Mouse (Mus musculus) hindbrain, embryonic 11.5 days (tissue): ENCODE data around the gene Tatdn2. TPM values are rescaled to one million over a fixed set of nuclear protein-coding genes. Genes with fewer than 3 reads are reported as not detected.
A peak's percentile ranks its signal among the peaks of the same experiment; 100 is the strongest.
"Not testable (repeated sequence)": the region's sequence is repeated elsewhere in the genome, so short reads cannot be mapped to it uniquely, and the experiment has no call there.

ENCODE experiments used
- ATAC-seq: fragments of 200-750 bp; cut with Nextera tagmentation; 2 replicates; pipeline ENCODE4 v1.8.0; 2017; ENCODE audit warnings: mild to moderate bottlenecking, moderate TSS enrichment, moderate library complexity; ENCODE audit not compliant: low FRiP score
- DNase-seq: peaks from one replicate; pipeline ENCODE4 v3.0.0-alpha.2; 2015; ENCODE audit warnings: low spot score
- H3K27ac ChIP-seq: fragments of 300-500 bp; sonication (generic); 2 replicates; pipeline ENCODE4 v1.5.1; 2014; ENCODE audit warnings: mild to moderate bottlenecking, low read depth, low read length
- H3K27me3 ChIP-seq: fragments of 300-500 bp; sonication (generic); 2 replicates; pipeline ENCODE4 v1.6.1; 2014; ENCODE audit warnings: mild to moderate bottlenecking, low read length, moderate library complexity, mixed read lengths; ENCODE audit not compliant: control insufficient read depth, insufficient read depth
- H3K36me3 ChIP-seq: fragments of 300-500 bp; sonication (generic); 2 replicates; pipeline ENCODE4 v1.6.1; 2014; ENCODE audit warnings: mild to moderate bottlenecking, low read length, moderate library complexity, mixed read lengths; ENCODE audit not compliant: control insufficient read depth, insufficient read depth
- H3K4me1 ChIP-seq: fragments of 300-500 bp; sonication (generic); replicated peaks from 2 replicates; pipeline ENCODE4 v1.6.1; 2014; ENCODE audit warnings: low read length, mixed read lengths; ENCODE audit not compliant: control insufficient read depth, insufficient read depth
- H3K4me2 ChIP-seq: fragments of 300-500 bp; sonication (generic); replicated peaks from 2 replicates; pipeline ENCODE4 v1.6.1; 2014; ENCODE audit warnings: mild to moderate bottlenecking, low read depth, low read length
- H3K4me3 ChIP-seq: fragments of 300-500 bp; sonication (generic); 2 replicates; pipeline ENCODE4 v1.5.1; 2014; ENCODE audit warnings: low read depth, low read length
- H3K9ac ChIP-seq: fragments of 300-500 bp; sonication (generic); 2 replicates; pipeline ENCODE4 v1.6.1; 2014; ENCODE audit warnings: low read depth, low read length
- H3K9me3 ChIP-seq: fragments of 300-500 bp; sonication (generic); 2 replicates; pipeline ENCODE4 v1.6.1; 2016; ENCODE audit warnings: low read length; ENCODE audit not compliant: control insufficient read depth
- WGBS: fragments of 180-500 bp; shearing (Covaris S2); extraction: QIAGEN DNeasy Blood & Tissue Kit; methylation state at CpG from one replicate; pipeline ENCODE4 v1.1.7; 2014; 5-methylcytosine and 5-hydroxymethylcytosine counted together
- polyA plus RNA-seq: library from polyadenylated mRNA; unstranded; fragments of >200 nt; fragmentation: Nextera tagmentation; extraction: Ambion mirVana; gene quantifications from 2 replicates; pipeline ENCODE4 v1.2.1, GENCODE M21; 2014

The Tatdn2 gene
- polyA plus RNA-seq, 1 experiment from 2014 or later = 1.1 TPM

DNA sequence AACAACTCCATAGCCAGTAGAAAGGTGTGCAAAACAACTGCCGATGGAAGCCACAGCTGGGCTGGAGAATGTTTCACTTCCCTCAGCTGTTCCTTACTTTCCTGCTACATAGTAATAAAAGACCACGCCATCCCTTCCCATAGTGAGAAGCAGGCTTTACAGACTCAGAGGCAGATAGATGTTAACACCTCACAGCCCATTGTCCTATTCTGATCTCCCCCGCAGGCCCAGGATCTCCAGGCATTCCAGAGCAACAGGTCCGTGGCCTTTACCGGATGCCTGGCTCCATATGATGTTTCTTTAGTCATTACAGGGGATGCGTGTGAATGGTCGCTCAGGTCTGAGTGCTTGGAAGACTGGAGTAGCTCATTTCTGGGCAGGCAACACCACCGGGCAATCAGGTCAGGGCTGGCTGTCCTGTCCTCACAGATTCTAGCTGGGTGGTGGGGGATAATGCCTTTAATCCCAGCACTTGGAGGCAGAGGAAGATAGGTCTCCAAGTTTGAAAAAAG, 29.2 kb upstream of the Tatdn2 start:
- 66% methylated on average over 8 of the region's 8 CpGs for WGBS
- ATAC-seq = no peak
- Histone ChIP-seq H3K4me2 (no peak overlapping the region), H3K4me1 (no peaks in the 10 kb centered on the region), H3K9ac (no peak overlapping the region), H3K9me3 (no peaks in the 10 kb centered on the region), H3K4me3 (no peak overlapping the region), H3K27me3 (no peaks in the 10 kb centered on the region), H3K36me3 (no peaks in the 10 kb centered on the region), H3K27ac (no peak overlapping the region)
- DNase-seq = no peak

- H3K9me3 ChIP-seq = no peaks in the 10 kb centered on the region
- peak; percentile 20 for DNase-seq
- no peaks in the 10 kb centered on the region for H3K27me3 ChIP-seq
- H3K4me3 ChIP-seq = no peak overlapping the region
- WGBS = 40% methylated on average over 15 of the region's 15 CpGs
- no peaks in the 10 kb centered on the region for H3K4me1 ChIP-seq
- no peak for ATAC-seq
- no peak overlapping the region for H3K4me2 ChIP-seq
- 0 out of 2 replicates have a peak overlapping the region, but pooled peaks have one; percentile 25 for H3K27ac ChIP-seq
- H3K9ac ChIP-seq = no peak overlapping the region
- no peaks in the 10 kb centered on the region for H3K36me3 ChIP-seq
These were observed 28.3 kb upstream of the Tatdn2 start for GRCm38 (mm10) chr6:113668287-113669154.

GRCm38 (mm10) chr6:113669821-113670220, 27.0 kb upstream of the Tatdn2 start:
- ATAC-seq = no peak

DNA sequence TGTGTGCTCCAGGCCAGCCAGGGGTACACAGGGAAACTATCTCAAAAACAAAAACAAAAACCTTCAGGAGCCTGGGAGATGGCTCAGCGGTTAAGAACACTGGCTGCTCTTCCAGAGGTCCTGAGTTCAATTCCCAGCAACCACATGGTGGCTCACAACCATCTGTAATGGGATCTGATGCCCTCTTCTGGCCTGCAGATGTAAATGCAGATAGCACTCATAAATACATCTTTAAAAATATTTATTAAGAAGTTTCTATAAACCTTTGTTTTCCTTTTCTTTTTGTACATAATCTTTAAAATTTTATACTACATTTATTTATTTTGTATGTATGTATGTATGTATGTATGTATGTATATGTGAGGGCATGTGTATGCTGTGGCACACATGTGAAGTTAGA, 24.8 kb upstream of the Tatdn2 start:
- not testable (repeated sequence) for H3K36me3 ChIP-seq, H3K27me3 ChIP-seq, H3K4me1 ChIP-seq, H3K27ac ChIP-seq, ATAC-seq, H3K9me3 ChIP-seq, H3K4me2 ChIP-seq, H3K4me3 ChIP-seq, DNase-seq, H3K9ac ChIP-seq
- 79% methylated on average over 1 of the region's 1 CpGs for WGBS

More at GRCm38 (mm10) chr6:113669821-113670220, 27.0 kb upstream of the Tatdn2 start:
- Histone ChIP-seq H3K4me1 (no peaks in the 10 kb centered on the region), H3K27me3 (no peaks in the 10 kb centered on the region), H3K4me3 (no peak overlapping the region), H3K9me3 (no peaks in the 10 kb centered on the region), H3K9ac (no peak overlapping the region), H3K36me3 (no peaks in the 10 kb centered on the region), H3K27ac (no peak overlapping the region), H3K4me2 (no peak overlapping the region)
- no peak for DNase-seq
- WGBS = 71% methylated on average over 7 of the region's 7 CpGs

DNA sequence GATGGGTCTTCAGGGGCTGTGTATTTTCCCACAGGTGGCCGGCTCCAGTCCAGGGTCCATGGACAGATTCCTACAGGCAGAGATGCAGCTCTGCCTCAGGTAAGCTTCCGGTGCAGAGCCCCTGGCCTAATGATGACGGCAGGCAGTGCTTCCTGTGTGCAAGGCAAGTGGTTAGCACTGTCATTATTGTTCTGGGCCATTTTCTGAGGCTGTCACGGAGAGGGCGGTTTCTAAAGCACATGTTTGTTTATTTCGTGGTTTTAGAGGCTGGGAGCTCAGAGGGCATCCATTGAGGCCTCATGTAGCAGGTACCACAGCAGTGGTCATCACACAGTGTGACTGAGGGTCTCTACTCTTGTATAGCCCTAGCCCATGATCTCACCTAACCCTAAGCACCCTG, 23.9 kb upstream of the Tatdn2 start:
- no peaks in the 10 kb centered on the region for H3K9me3 ChIP-seq
- H3K4me1 ChIP-seq = no peaks in the 10 kb centered on the region
- DNase-seq (no peak), ATAC-seq (no peak)
- no peaks in the 10 kb centered on the region for H3K27me3 ChIP-seq
- no peak overlapping the region for H3K4me3 ChIP-seq
- H3K36me3 ChIP-seq = no peaks in the 10 kb centered on the region
- no peak overlapping the region for H3K4me2 ChIP-seq
- WGBS = 86% methylated on average over 6 of the region's 6 CpGs
- no peak overlapping the region for H3K27ac ChIP-seq
- H3K9ac ChIP-seq = no peak overlapping the region

- Histone ChIP-seq H3K27ac (no peak overlapping the region), H3K27me3 (no peaks in the 10 kb centered on the region), H3K4me1 (no peaks in the 10 kb centered on the region), H3K9me3 (no peaks in the 10 kb centered on the region), H3K9ac (no peak overlapping the region), H3K4me2 (no peak overlapping the region), H3K36me3 (no peaks in the 10 kb centered on the region), H3K4me3 (no peak overlapping the region)
- no peak for DNase-seq
- 79% methylated on average over 4 of the region's 4 CpGs for WGBS
- no peak for ATAC-seq
These were observed 21.6 kb upstream of the Tatdn2 start for GRCm38 (mm10) chr6:113675234-113675633.

DNA sequence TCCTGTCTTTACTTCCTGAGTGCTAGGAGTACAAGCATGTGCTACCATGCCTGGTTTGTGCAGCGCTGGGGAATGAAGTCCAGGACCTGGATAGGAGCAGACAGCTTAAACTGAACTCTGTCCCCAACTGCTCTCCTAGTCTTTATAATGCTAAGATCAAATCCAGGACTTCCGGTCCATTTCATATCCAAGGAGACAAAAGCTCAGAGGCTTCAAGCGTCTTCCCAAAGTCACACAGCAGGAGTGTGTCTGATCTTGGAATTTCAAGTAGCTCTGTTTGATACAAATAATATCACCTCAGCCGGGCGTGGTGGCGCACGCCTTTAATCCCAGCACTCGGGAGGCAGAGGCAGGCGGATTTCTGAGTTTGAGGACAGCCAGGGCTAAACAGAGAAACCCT, 20.9 kb upstream of the Tatdn2 start:
- Histone ChIP-seq H3K36me3 (no peaks in the 10 kb centered on the region), H3K9me3 (no peaks in the 10 kb centered on the region), H3K4me3 (no peak overlapping the region), H3K27ac (no peak overlapping the region), H3K4me1 (no peaks in the 10 kb centered on the region), H3K9ac (no peak overlapping the region), H3K4me2 (no peak overlapping the region), H3K27me3 (no peaks in the 10 kb centered on the region)
- no peak for ATAC-seq
- 90% methylated on average over 9 of the region's 9 CpGs for WGBS
- DNase-seq = no peak

DNA sequence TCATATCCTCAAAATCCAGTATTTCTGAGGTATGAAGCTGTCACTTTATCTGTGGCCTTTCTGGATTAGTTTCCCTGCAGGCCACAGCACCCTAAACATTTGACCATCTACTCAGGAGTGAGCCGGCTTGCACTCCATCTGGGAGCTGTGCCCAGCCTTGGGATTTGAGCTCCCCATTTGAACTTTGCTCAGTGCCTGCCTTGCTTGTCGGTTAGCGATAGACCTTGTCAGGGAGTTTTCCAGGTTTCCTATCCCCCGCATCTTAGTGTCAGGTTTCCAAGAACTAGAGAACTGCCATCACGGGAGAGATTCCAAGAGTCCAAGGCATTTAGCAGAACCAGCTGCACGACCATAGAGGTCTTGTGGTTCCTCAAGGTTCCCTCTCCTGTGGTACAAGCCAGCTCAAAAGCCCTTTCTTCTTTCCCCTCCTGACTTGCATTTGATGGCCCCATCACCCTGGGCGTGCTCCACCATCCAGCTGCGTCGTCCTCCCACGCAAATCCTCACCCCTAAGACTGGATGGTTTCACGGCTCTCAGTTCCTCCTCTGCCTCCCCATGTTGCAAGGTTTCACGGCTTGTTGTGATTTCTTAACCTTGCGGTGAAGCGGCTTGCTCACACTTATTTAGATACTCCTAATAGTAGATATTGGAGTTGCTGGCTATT, 19.6 kb upstream of the Tatdn2 start:
- no peak overlapping the region for H3K4me3 ChIP-seq
- H3K9ac ChIP-seq = no peak overlapping the region
- H3K4me2 ChIP-seq = no peak overlapping the region
- no peak overlapping the region for H3K27ac ChIP-seq
- no peaks in the 10 kb centered on the region for H3K4me1 ChIP-seq
- DNase-seq (no peak), ATAC-seq (no peak)
- 75% methylated on average over 14 of the region's 14 CpGs for WGBS
- no peaks in the 10 kb centered on the region for H3K36me3 ChIP-seq
- H3K27me3 ChIP-seq = no peaks in the 10 kb centered on the region
- H3K9me3 ChIP-seq = no peaks in the 10 kb centered on the region
